Mouse (Mus musculus) thymus, adult 2 months (tissue): ENCODE results near the gene Fam149b. TPM values are rescaled to one million over a fixed set of nuclear protein-coding genes. Genes with fewer than 3 reads are reported as not detected.

Experiments used
- DNase-seq: peaks from one replicate; pipeline ENCODE4 v3.0.0; 2021
- H3K27ac ChIP-seq: fragments of 200-500 bp; 2 replicates; pipeline ENCODE4 v1.5.1; 2012; ENCODE audit warnings: low read length, control low read depth; ENCODE audit not compliant: control insufficient read depth, insufficient read depth
- H3K27me3 ChIP-seq: fragments of 200-500 bp; 2 replicates; pipeline ENCODE4 v1.6.1; 2012; ENCODE audit warnings: mild to moderate bottlenecking, low read length, moderate library complexity, mixed read lengths; ENCODE audit not compliant: control insufficient read depth, insufficient read depth
- H3K36me3 ChIP-seq: fragments of 200-500 bp; 2 replicates; pipeline ENCODE4 v1.6.1; 2012; ENCODE audit warnings: mild to moderate bottlenecking, low read length, moderate library complexity; ENCODE audit not compliant: control insufficient read depth, insufficient read depth
- H3K4me1 ChIP-seq: fragments of 200-500 bp; replicated peaks from 2 replicates; pipeline ENCODE4 v1.6.1; 2012; ENCODE audit warnings: low read length; ENCODE audit not compliant: control insufficient read depth, insufficient read depth
- H3K4me3 ChIP-seq: fragments of 200-500 bp; 2 replicates; pipeline ENCODE4 v1.5.1; 2012; ENCODE audit warnings: mild to moderate bottlenecking, low read length, control low read depth, moderate library complexity; ENCODE audit not compliant: control insufficient read depth, insufficient read depth
- CTCF ChIP-seq: fragments of 200-500 bp; IDR thresholded peaks from 2 replicates; pipeline ENCODE4 v1.5.1; 2012; ENCODE audit warnings: mild to moderate bottlenecking, control low read depth, low read length, moderate library complexity, borderline replicate concordance; ENCODE audit not compliant: control insufficient read depth, poor library complexity, insufficient read depth; ENCODE audit errors: extremely low read depth
- POLR2A ChIP-seq: fragments of 200-500 bp; IDR thresholded peaks from 2 replicates; pipeline ENCODE4 v1.6.1; 2012; ENCODE audit warnings: mild to moderate bottlenecking, low read length, control low read depth, moderate library complexity; ENCODE audit not compliant: control insufficient read depth, poor library complexity, insufficient read depth; ENCODE audit errors: extremely low read depth
- WGBS: fragments of 180-500 bp; shearing (Covaris S2); methylation state at CpG from one replicate; pipeline ENCODE4 v1.1.7; 2018; 5-methylcytosine and 5-hydroxymethylcytosine counted together
- polyA plus RNA-seq: library from polyadenylated mRNA; depleted of rRNA; stranded (reverse); fragments of >200 nt; gene quantifications from 2 replicates; pipeline ENCODE4 v1.2.3, GENCODE M21; 2012

Fam149b gene
- polyA plus RNA-seq, 1 experiment: 34.5 TPM

DNA sequence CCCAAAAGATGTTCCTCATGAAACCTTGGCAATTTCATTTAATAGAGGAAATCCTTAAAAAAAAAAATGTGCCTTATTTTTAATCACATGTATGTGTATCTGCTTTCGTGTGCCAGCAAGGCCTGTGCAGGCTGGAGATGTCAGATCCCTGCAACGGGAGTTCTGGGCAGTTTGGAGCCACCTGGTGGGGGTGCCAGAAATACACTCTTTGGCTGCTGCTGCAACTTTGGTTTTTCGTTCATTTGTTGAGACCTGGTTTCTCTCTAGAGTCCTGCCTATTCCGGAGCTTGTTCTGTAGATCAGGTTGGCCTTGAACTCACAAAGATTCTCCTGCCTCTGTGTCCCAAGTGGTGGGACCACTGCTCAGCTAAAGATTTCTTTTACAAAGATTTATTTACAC is 50.9 kb downstream of the Fam149b start:
- no peaks in the 10 kb centered on the region for H3K4me1 ChIP-seq
- TF ChIP-seq CTCF (peak; percentile 55; the same call in 1 of the 2 replicates), POLR2A (no peak)
- no peaks in the 10 kb centered on the region for H3K36me3 ChIP-seq
- no peaks in the 10 kb centered on the region for H3K27me3 ChIP-seq
- no peak overlapping the region for H3K4me3 ChIP-seq
- WGBS: 32% methylated on average over 4 of the region's 4 CpGs
- no peak overlapping the region for H3K27ac ChIP-seq
- DNase-seq: peak; percentile 41

DNA sequence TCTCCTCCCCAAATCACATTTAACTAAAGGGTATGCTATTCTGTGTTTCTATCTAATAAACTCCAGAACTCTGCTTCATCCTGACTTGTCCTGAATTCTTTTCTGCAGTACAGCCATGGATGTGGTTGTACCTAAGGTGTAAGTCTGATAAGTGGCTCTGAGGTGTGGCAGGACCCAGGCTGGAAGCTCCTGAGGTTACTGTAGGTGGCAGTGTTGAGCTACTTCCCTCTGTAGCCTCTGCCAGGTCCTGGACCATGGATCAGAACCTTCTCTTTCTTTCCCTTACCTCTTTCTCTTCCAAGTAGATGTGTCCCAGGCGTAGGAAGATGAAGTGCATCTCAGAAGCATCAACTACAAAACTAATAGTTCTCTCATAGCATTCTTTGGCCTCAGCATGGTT is 52.1 kb downstream of the Fam149b start:
- peak; percentile 22 for DNase-seq
- WGBS: 85% methylated on average over 1 of the region's 1 CpGs
- no peak for TF ChIP-seq POLR2A
- TF ChIP-seq CTCF: no peak
- no peaks in the 10 kb centered on the region for H3K4me1 ChIP-seq
- no peaks in the 10 kb centered on the region for H3K27me3 ChIP-seq
- H3K4me3 ChIP-seq: no peak overlapping the region
- H3K27ac ChIP-seq: no peak overlapping the region
- no peaks in the 10 kb centered on the region for H3K36me3 ChIP-seq

DNA sequence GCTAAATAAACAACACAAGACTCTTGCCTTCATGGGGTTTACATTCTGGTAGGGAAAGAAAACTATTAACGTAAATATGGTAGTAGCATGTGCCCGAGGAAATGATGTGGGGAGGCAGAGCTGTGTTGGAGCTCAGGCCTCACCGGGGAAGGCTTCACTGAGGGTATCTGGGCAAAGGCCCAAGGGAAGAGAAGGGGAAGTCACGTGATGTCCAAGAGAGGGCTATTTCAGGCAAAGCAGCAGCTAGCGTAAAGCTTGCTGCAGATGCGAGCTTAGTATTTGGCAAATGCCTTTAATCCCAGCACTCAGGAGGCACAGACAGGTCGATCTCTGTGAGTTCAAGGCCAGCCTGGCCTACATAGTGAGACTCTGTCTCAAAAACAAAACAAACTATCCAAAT is 74.3 kb downstream of the Fam149b start:
- H3K4me1 ChIP-seq: no peaks in the 10 kb centered on the region
- no peak for DNase-seq
- 54% methylated on average over 7 of the region's 7 CpGs for WGBS
- H3K27ac ChIP-seq: no peak overlapping the region
- no peaks in the 10 kb centered on the region for H3K36me3 ChIP-seq
- no peak overlapping the region for H3K4me3 ChIP-seq
- H3K27me3 ChIP-seq: no peaks in the 10 kb centered on the region
- TF ChIP-seq CTCF: no peak
- TF ChIP-seq POLR2A: no peak

DNA sequence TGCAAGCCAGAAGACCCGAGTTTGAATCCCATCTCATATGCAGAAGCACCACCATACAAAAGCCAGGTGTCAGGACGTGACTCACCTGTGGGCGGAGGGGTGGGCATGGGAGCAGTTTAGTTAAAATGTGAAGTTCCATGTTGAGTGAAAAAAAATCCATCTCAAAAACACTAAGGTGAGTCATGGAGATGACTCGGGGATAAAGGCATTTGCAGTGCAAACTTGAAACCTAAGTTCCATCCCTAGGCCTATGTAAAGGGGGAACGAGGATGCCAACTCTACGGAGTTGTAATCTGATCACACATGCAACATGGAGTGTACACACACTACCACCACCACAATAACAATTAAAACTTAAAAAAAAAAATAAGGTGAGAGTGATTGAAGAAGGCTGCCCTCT is 75.1 kb downstream of the Fam149b start:
- no peak overlapping the region for H3K4me3 ChIP-seq
- H3K27ac ChIP-seq: no peak overlapping the region
- WGBS: 94% methylated on average over 6 of the region's 6 CpGs
- no peaks in the 10 kb centered on the region for H3K36me3 ChIP-seq
- H3K27me3 ChIP-seq: no peaks in the 10 kb centered on the region
- TF ChIP-seq POLR2A (no peak), CTCF (no peak)
- DNase-seq: no peak
- H3K4me1 ChIP-seq: no peaks in the 10 kb centered on the region

DNA sequence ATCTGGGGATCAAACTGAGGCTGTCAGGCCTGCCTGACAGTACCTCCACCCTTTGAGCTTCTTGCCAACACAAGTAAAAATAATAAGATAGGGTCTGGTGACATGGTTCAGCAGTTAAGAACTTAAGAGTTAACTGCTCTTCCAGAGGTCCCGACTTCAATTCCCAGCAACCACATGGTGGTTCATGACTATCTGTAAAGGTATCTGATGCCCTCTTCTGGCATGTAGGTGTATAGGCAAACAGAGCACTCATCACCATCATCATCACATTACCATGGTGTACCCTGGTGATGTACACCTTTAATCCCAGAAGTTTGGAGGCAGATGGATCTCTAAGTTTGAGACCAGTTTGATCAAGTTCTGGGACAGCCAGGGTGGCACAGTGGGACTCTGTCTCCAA is 80.6 kb downstream of the Fam149b start:
- TF ChIP-seq POLR2A (no peak), CTCF (no peak)

DNA sequence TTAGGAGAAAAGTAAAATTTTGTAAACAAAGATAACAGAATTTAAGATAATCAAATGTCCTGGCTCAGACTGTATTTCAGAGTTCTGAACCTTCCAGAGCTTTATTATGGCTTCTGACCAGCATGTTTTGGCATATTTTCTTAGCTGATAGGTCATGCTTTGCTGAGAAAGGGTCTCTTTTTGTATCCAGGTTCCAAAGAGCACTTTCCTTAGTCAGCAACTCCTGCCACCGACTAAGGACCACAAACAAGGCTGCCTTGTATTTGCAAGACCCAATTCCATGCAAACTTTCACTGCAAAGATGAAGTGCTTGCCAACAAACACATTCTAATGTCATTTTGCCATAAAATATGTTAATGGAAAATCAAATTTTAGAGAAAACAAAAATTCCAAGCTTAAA is 81.9 kb downstream of the Fam149b start:
- TF ChIP-seq CTCF (no peak), POLR2A (no peak)
- H3K36me3 ChIP-seq: no peaks in the 10 kb centered on the region
- 68% methylated on average over 1 of the region's 1 CpGs for WGBS
- no peak overlapping the region for H3K27ac ChIP-seq
- H3K27me3 ChIP-seq: no peaks in the 10 kb centered on the region
- no peak for DNase-seq
- H3K4me1 ChIP-seq: no peaks in the 10 kb centered on the region
- H3K4me3 ChIP-seq: no peak overlapping the region

More for the DNA sequence above, 80.6 kb downstream of the Fam149b start:
- WGBS: 32% methylated on average over 1 of the region's 1 CpGs
- H3K27me3 ChIP-seq: no peaks in the 10 kb centered on the region
- no peak overlapping the region for H3K4me3 ChIP-seq
- DNase-seq: no peak
- H3K36me3 ChIP-seq: no peaks in the 10 kb centered on the region
- no peaks in the 10 kb centered on the region for H3K4me1 ChIP-seq
- no peak overlapping the region for H3K27ac ChIP-seq

DNA sequence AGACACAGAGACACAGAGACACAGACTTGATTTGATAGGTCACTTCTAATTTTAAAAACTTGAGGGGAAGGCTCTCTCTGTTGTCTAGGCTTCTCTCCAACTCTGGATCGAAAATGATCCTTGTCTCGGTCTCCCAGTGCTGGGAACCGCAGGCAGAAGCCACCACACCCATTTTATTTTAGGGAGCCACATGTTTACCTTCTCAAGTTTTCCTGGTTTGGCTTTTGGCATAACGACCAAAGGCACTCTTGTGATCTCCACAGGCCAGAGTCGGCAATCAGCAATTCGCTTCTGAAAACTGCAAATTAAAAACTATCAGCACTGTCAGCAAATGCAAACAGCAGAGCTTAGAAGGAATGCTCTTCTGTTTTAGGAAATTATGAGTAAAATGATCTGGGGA is 83.8 kb downstream of the Fam149b start:
- no peak for DNase-seq
- H3K4me3 ChIP-seq: no peak overlapping the region
- WGBS: 89% methylated on average over 6 of the region's 6 CpGs
- no peak overlapping the region for H3K27ac ChIP-seq
- no peaks in the 10 kb centered on the region for H3K4me1 ChIP-seq
- no peaks in the 10 kb centered on the region for H3K27me3 ChIP-seq
- TF ChIP-seq POLR2A: no peak
- no peak for TF ChIP-seq CTCF
- H3K36me3 ChIP-seq: no peaks in the 10 kb centered on the region
